Mouse (Mus musculus): ENCODE results near the gene Il21. TPM values are rescaled to one million over a fixed set of nuclear protein-coding genes. Genes with fewer than 3 reads are reported as not detected.

The Il21 gene
- polyA plus RNA-seq, 1 experiment from 2014 or later = not detected

GRCm38 (mm10) chr3:37250967-37251366, 18.5 kb upstream of the Il21 start:
- Histone ChIP-seq H3K4me3 (ENCODE audit: low read length) (no peak overlapping the region), H3K27ac (ENCODE audit: low read length) (no peak overlapping the region), H3K27me3 (ENCODE audit: insufficient read depth, low read length) (no peaks in the 10 kb centered on the region), H3K9me3 (ENCODE audit: low read length) (no peaks in the 10 kb centered on the region), H3K9ac (replicated peaks; ENCODE audit: low read length) (no peak overlapping the region), H3K4me1 (ENCODE audit: insufficient read depth, low read length) (no peaks in the 10 kb centered on the region), H3K4me2 (replicated peaks; ENCODE audit: low read depth, low read length) (no peak overlapping the region), H3K36me3 (ENCODE audit: insufficient read depth, low read length) (no peaks in the 10 kb centered on the region)
- no peak for ATAC-seq (ENCODE audit: low FRiP score, low TSS enrichment)
- WGBS = 98% methylated on average over 3 of the region's 3 CpGs

GRCm38 (mm10) chr3:37235025-37235424, 2.6 kb upstream of the Il21 start:
- H3K9me3 ChIP-seq (ENCODE audit: low read length) = no peaks in the 10 kb centered on the region
- H3K27me3 ChIP-seq (ENCODE audit: insufficient read depth, low read length) = no peaks in the 10 kb centered on the region
- no peaks in the 10 kb centered on the region for H3K36me3 ChIP-seq (ENCODE audit: insufficient read depth, low read length)
- WGBS = 34% methylated on average over 4 of the region's 4 CpGs
- no peaks in the 10 kb centered on the region for H3K4me1 ChIP-seq (ENCODE audit: insufficient read depth, low read length)
- no peak overlapping the region for H3K9ac ChIP-seq (replicated peaks; ENCODE audit: low read length)
- H3K27ac ChIP-seq (ENCODE audit: low read length) = no peak overlapping the region
- H3K4me2 ChIP-seq (replicated peaks; ENCODE audit: low read depth, low read length) = no peak overlapping the region
- H3K4me3 ChIP-seq (ENCODE audit: low read length) = no peak overlapping the region
- ATAC-seq (ENCODE audit: low FRiP score, low TSS enrichment) = peak; percentile 76

GRCm38 (mm10) chr3:37231153-37231552, 1.3 kb downstream of the Il21 start:
- Histone ChIP-seq H3K27ac (ENCODE audit: low read length) (no peak overlapping the region), H3K4me2 (replicated peaks; ENCODE audit: low read depth, low read length) (no peak overlapping the region), H3K9ac (replicated peaks; ENCODE audit: low read length) (no peak overlapping the region), H3K4me1 (ENCODE audit: insufficient read depth, low read length) (no peaks in the 10 kb centered on the region), H3K4me3 (ENCODE audit: low read length) (no peak overlapping the region), H3K9me3 (ENCODE audit: low read length) (no peaks in the 10 kb centered on the region), H3K27me3 (ENCODE audit: insufficient read depth, low read length) (no peaks in the 10 kb centered on the region), H3K36me3 (ENCODE audit: insufficient read depth, low read length) (no peaks in the 10 kb centered on the region)
- no peak for ATAC-seq (ENCODE audit: low FRiP score, low TSS enrichment)
- 89% methylated on average over 7 of the region's 7 CpGs for WGBS

- no peak for ATAC-seq (ENCODE audit: low FRiP score, low TSS enrichment)
- Histone ChIP-seq H3K27me3 (ENCODE audit: insufficient read depth, low read length) (no peaks in the 10 kb centered on the region), H3K4me2 (replicated peaks; ENCODE audit: low read depth, low read length) (no peak overlapping the region), H3K9ac (replicated peaks; ENCODE audit: low read length) (no peak overlapping the region), H3K27ac (ENCODE audit: low read length) (no peak overlapping the region), H3K4me3 (ENCODE audit: low read length) (no peak overlapping the region), H3K4me1 (ENCODE audit: insufficient read depth, low read length) (no peaks in the 10 kb centered on the region), H3K9me3 (ENCODE audit: low read length) (no peaks in the 10 kb centered on the region), H3K36me3 (ENCODE audit: insufficient read depth, low read length) (no peaks in the 10 kb centered on the region)
- WGBS = 67% methylated on average over 11 of the region's 11 CpGs
These were observed 3.2 kb downstream of the Il21 start for GRCm38 (mm10) chr3:37229082-37229829.

GRCm38 (mm10) chr3:37225124-37225523, 7.3 kb downstream of the Il21 start:
- 93% methylated on average over 13 of the region's 13 CpGs for WGBS
- ATAC-seq (ENCODE audit: low FRiP score, low TSS enrichment) = no peak
- no peaks in the 10 kb centered on the region for H3K9me3 ChIP-seq (ENCODE audit: low read length)
- H3K4me2 ChIP-seq (replicated peaks; ENCODE audit: low read depth, low read length) = no peak overlapping the region
- H3K27ac ChIP-seq (ENCODE audit: low read length) = no peak overlapping the region
- no peaks in the 10 kb centered on the region for H3K4me1 ChIP-seq (ENCODE audit: insufficient read depth, low read length)
- H3K9ac ChIP-seq (replicated peaks; ENCODE audit: low read length) = no peak overlapping the region
- H3K4me3 ChIP-seq (ENCODE audit: low read length) = no peak overlapping the region
- H3K27me3 ChIP-seq (ENCODE audit: insufficient read depth, low read length) = no peaks in the 10 kb centered on the region
- no peaks in the 10 kb centered on the region for H3K36me3 ChIP-seq (ENCODE audit: insufficient read depth, low read length)

GRCm38 (mm10) chr3:37219071-37219470, 13.4 kb downstream of the Il21 start:
- Histone ChIP-seq H3K36me3 (ENCODE audit: insufficient read depth, low read length) (no peaks in the 10 kb centered on the region), H3K27me3 (ENCODE audit: insufficient read depth, low read length) (no peaks in the 10 kb centered on the region), H3K4me3 (ENCODE audit: low read length) (no peak overlapping the region), H3K4me2 (replicated peaks; ENCODE audit: low read depth, low read length) (no peak overlapping the region), H3K4me1 (ENCODE audit: insufficient read depth, low read length) (no peaks in the 10 kb centered on the region), H3K27ac (ENCODE audit: low read length) (no peak overlapping the region), H3K9me3 (ENCODE audit: low read length) (no peaks in the 10 kb centered on the region), H3K9ac (replicated peaks; ENCODE audit: low read length) (no peak overlapping the region)
- ATAC-seq (ENCODE audit: low FRiP score, low TSS enrichment) = no peak
- 22% methylated on average over 4 of the region's 4 CpGs for WGBS

GRCm38 (mm10) chr3:37205226-37205800, 27.1 kb downstream of the Il21 start:
- no peak overlapping the region for H3K27ac ChIP-seq (ENCODE audit: low read length)
- ATAC-seq (ENCODE audit: low FRiP score, low TSS enrichment) = no peak
- WGBS = 67% methylated on average over 8 of the region's 8 CpGs

GRCm38 (mm10) chr3:37204556-37204955, 27.9 kb downstream of the Il21 start:
- Histone ChIP-seq H3K9ac (replicated peaks; ENCODE audit: low read length) (peak overlapping the region; percentile 74), H3K4me2 (replicated peaks; ENCODE audit: low read depth, low read length) (peak overlapping the region; percentile 93), H3K4me1 (ENCODE audit: insufficient read depth, low read length) (no peaks in the 10 kb centered on the region), H3K4me3 (ENCODE audit: low read length) (peak overlapping the region; percentile 63), H3K9me3 (ENCODE audit: low read length) (no peaks in the 10 kb centered on the region), H3K27ac (ENCODE audit: low read length) (no peak overlapping the region), H3K27me3 (ENCODE audit: insufficient read depth, low read length) (no peaks in the 10 kb centered on the region), H3K36me3 (ENCODE audit: insufficient read depth, low read length) (no peaks in the 10 kb centered on the region)
- WGBS = 19% methylated on average over 6 of the region's 6 CpGs
- ATAC-seq (ENCODE audit: low FRiP score, low TSS enrichment) = peak; percentile 64; the same call in 1 of the 2 replicates

More at GRCm38 (mm10) chr3:37205226-37205800, 27.1 kb downstream of the Il21 start:
- Histone ChIP-seq H3K36me3 (ENCODE audit: insufficient read depth, low read length) (no peaks in the 10 kb centered on the region), H3K4me3 (ENCODE audit: low read length) (no peak overlapping the region), H3K9me3 (ENCODE audit: low read length) (no peaks in the 10 kb centered on the region), H3K27me3 (ENCODE audit: insufficient read depth, low read length) (no peaks in the 10 kb centered on the region), H3K9ac (replicated peaks; ENCODE audit: low read length) (no peak overlapping the region), H3K4me1 (ENCODE audit: insufficient read depth, low read length) (no peaks in the 10 kb centered on the region), H3K4me2 (replicated peaks; ENCODE audit: low read depth, low read length) (no peak overlapping the region)

- peak overlapping the region; percentile 63 for H3K4me3 ChIP-seq (ENCODE audit: low read length)
- no peaks in the 10 kb centered on the region for H3K36me3 ChIP-seq (ENCODE audit: insufficient read depth, low read length)
- WGBS = 1% methylated on average over 11 of the region's 11 CpGs
- no peaks in the 10 kb centered on the region for H3K4me1 ChIP-seq (ENCODE audit: insufficient read depth, low read length)
- no peak overlapping the region for H3K27ac ChIP-seq (ENCODE audit: low read length)
- H3K27me3 ChIP-seq (ENCODE audit: insufficient read depth, low read length) = no peaks in the 10 kb centered on the region
- H3K4me2 ChIP-seq (replicated peaks; ENCODE audit: low read depth, low read length) = peak overlapping the region; percentile 93
- peak overlapping the region; percentile 74 for H3K9ac ChIP-seq (replicated peaks; ENCODE audit: low read length)
- peak; percentile 81 for ATAC-seq (ENCODE audit: low FRiP score, low TSS enrichment)
- H3K9me3 ChIP-seq (ENCODE audit: low read length) = no peaks in the 10 kb centered on the region
These were observed 28.4 kb downstream of the Il21 start for GRCm38 (mm10) chr3:37203984-37204428.

GRCm38 (mm10) chr3:37202856-37203255, 29.6 kb downstream of the Il21 start:
- Histone ChIP-seq H3K9me3 (ENCODE audit: low read length) (no peaks in the 10 kb centered on the region), H3K27me3 (ENCODE audit: insufficient read depth, low read length) (no peaks in the 10 kb centered on the region), H3K27ac (ENCODE audit: low read length) (no peak overlapping the region), H3K4me1 (ENCODE audit: insufficient read depth, low read length) (no peaks in the 10 kb centered on the region), H3K4me3 (ENCODE audit: low read length) (no peak overlapping the region), H3K9ac (replicated peaks; ENCODE audit: low read length) (no peak overlapping the region), H3K4me2 (replicated peaks; ENCODE audit: low read depth, low read length) (no peak overlapping the region), H3K36me3 (ENCODE audit: insufficient read depth, low read length) (no peaks in the 10 kb centered on the region)
- WGBS = 85% methylated on average over 7 of the region's 7 CpGs
- no peak for ATAC-seq (ENCODE audit: low FRiP score, low TSS enrichment)
